Mouse (Mus musculus) cerebellum, adult 2 months (tissue): ENCODE results near the gene Miga1.

Experiments
- CTCF ChIP-seq: fragments of 200-500 bp; IDR thresholded peaks from 2 replicates; pipeline ENCODE4 v1.5.1; 2011; ENCODE audit warnings: low read depth, mild to moderate bottlenecking, control low read depth, low read length, moderate library complexity, borderline replicate concordance; ENCODE audit not compliant: insufficient read depth
- POLR2A ChIP-seq: fragments of 200-500 bp; IDR thresholded peaks from 2 replicates; pipeline ENCODE4 v1.6.1; 2011; ENCODE audit warnings: low read length, control low read depth, borderline replicate concordance; ENCODE audit not compliant: insufficient read depth

DNA sequence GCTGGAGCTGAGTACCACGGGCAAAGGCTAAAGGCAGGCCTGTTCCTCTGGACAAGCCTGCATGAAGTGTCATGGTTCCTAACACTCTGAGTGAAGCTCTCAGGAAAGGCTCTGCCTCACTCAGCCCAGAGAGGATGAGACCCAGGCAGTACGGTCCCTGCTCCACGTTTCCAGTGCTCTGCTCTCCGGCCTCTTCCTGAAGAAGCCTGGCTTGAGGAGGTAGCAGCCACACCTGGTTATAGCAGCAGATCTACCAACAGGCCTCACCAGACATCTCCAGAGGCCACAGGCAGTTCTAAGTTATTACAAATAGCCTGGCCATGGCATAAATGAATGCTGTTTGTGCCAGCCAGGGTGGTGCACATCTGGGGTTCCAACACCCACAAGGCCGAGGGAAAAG lies 51.9 kb downstream of the Miga1 start:
- TF ChIP-seq CTCF (no peak), POLR2A (no peak)
